Mouse (Mus musculus) cerebellum, postnatal 14 days (tissue): ENCODE data around the gene Fez1.

Experiments
- DNase-seq, 2 experiments: peaks; one replicate each; pipeline ENCODE4 v3.0.0; 2021; ENCODE audit warnings: mixed read lengths in 2 of 2

The Fez1 gene

GRCm38 (mm10) chr9:36821644-36822000, at the start of gene Fez1:
Gene Fez1, plus strand, starts transcription at chr9:36821864.
- DNase-seq: peak; percentile 90 to 92

GRCm38 (mm10) chr9:36783921-36784320, 37.7 kb upstream of the Fez1 start:
- DNase-seq: no peak

DNA sequence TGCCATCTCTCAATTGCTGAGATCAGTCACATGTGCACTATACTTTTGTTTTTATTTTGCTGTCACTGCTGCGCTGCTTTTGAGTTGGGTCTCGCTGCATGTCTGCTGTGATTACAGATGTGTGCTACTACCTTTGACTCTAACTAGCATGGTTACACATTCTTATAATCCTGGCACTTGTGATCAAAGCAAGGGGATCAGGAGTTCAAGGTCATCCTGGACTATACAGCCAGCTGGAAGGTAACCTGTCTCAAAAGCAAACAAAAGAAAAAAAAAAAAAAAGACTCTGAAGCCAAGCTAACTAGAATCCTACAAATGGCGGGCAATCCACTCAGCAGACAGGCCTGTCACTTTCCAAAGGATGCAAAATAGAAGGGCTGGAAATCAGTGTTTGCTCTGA, 29.5 kb upstream of the Fez1 start:
- no peak for DNase-seq

DNA sequence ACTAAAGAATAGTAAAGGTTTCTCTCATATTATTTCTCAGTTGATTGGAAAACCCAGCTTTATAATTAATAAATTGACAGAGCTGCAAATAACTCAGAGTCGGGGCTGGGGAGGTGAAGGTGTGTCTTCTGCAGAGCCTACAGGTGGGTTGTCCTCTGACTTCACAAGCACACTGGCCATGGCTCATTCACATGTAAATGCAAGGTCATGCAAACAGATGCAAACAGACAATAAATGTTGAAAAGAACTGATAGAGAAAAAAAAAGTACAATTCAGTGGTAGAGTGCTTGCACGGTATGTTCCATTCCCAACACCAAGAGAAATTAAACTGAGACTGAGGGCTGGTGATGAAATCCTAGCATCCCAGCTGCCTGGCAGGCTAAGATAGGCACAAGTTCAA, 27.2 kb upstream of the Fez1 start:
- DNase-seq: no peak

DNA sequence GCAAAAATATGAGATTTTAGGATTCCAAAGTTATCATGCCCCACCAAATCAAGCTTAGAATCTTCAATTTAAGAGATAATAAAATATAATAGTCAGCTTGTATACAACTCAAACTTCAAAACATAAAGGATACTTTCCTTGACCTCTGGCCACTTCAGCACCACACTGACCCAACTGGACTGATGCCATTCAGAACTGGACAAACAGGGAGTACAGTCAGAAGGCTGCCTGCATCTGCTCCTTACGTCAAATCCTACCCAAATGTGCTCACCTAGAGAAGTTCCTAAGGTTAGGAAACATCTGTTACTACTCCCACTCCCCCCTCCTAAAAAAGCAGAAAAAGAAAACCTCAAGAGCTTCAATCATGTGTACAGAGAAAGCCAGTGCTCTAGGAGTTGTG, 26.1 kb upstream of the Fez1 start:
- DNase-seq: no peak

- DNase-seq: no peak
These were observed 25.4 kb upstream of the Fez1 start for GRCm38 (mm10) chr9:36796224-36796623.

GRCm38 (mm10) chr9:36796781-36797555, 24.7 kb upstream of the Fez1 start, which contains the start of gene Ei24:
Gene Ei24, minus strand, starts transcription at chr9:36797393.
- DNase-seq: peak; percentile 99

DNA sequence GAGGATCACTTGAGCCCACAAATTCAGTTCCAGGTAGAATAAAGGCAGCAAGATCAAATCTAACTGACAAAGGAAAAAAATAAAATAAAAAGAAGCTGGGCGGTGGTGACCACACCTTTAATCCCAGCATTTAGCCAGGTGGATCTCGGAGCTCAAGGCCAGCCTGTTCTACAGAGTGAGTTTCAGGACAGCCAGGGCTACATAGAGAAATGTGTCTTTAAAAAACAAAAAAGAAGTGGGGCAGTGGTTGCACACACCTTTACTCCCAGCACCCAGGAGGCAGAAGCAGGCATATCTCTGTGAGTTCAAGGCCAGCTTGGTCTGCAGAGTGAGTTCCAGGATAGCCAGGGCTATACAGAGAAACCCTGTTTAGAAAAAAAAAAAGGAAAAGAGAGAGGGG, 19.7 kb upstream of the Fez1 start:
- no peak for DNase-seq

GRCm38 (mm10) chr9:36802951-36803350, 18.7 kb upstream of the Fez1 start:
- no peak for DNase-seq

DNA sequence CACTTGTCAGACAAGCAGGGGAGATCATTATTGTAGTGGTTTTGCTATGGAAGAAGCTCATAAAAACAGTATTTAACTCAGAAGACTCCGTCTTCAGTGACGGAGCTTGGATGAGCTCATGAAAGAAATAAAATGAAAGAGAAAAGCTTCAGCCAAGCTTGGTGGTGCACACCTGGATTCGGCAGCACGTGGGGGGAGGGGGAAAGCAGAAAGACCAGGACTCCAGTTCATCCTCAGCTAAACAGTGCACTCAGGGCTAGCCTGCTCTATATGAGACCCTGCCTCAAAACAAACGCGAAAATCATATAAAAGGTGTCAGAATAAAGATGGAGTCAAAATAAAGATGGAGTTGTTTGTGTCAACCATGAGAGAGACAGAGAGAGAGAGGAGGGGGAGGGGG, 18.3 kb upstream of the Fez1 start:
- no peak for DNase-seq

GRCm38 (mm10) chr9:36803926-36804325, 17.7 kb upstream of the Fez1 start:
- no peak for DNase-seq

DNA sequence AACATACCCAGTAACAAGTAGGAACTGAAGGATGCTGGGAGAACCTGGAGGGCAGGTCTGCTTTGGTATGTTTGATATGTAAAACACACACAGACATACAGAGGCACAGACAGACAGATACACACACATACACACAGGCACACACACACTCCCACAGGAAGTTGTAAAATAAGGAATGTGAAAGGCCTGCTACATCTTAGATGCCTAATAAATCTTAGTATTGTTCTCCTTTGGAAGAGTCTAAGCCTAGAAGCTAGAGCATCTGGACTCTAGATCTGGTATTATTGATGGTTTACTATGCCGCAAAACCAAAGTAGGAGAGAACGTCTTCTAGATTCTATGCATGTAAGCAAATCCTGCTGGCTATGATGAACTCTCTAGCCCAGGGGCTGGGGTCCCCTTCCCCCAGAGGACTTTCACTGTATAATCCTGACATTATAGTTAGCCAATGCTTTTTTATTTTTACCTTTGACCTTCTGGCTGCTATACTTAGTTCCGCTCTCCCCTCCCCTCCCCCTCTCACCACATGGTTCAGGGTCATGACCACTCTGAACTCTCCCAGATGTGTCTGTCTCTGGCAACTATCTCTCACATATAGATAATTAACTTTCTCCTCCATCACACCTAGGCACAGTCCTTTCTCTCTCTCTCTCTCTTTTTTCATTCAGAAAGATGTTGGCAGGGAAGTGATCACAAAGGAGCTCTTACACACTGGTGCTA, 16.2 kb upstream of the Fez1 start:
- no peak for DNase-seq

DNA sequence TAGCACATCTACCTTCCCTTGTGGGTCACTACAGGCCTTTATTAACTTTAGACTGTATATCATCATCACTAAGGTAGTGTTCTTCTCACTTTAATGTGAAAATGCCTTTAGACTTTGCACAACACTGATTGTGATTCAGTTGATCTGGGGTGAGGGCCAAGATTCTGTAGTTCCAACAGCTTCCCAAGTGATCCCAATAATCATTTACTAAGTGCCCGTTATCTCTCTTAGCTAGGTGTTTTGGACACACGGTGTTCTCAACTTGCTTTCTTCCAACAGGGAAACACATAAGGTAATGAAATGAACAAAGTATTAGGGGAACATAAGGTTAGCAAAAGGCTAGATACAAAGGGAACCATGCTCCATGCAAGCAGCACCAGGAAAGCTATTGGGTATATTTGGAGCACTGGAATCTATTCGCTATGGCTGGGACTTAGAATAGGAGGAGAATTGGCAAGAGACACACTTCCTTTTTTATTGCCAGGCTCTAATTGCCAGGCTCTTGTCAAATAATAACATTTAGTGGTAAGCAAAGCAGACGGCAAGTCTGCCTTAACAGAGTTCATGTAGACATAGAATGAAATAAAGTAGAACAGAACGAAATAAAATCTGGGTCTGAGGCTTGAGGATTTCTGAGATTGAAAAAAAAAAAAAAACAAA, 13.4 kb upstream of the Fez1 start:
- no peak for DNase-seq

DNA sequence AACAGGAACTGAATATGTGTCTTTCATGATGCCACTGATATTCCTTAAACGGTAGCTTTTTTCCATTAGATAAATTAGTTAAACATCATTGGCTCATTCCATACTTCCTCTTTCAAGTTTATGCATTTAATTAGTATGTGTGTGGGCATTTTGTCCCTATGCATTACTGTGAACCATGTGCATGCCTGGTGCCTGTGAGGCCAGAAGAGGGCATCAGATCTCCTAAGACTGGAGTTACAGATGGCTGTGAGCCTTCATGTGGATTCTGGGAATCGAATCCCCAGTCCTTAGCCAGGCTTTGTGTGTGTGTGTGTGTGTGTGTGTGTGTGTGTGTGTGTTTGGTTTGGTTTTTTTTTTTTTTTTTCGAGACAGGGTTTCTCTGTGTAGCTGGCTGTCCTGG, 7.2 kb upstream of the Fez1 start:
- DNase-seq: peak in 1 of 2 experiments; percentile 44

DNA sequence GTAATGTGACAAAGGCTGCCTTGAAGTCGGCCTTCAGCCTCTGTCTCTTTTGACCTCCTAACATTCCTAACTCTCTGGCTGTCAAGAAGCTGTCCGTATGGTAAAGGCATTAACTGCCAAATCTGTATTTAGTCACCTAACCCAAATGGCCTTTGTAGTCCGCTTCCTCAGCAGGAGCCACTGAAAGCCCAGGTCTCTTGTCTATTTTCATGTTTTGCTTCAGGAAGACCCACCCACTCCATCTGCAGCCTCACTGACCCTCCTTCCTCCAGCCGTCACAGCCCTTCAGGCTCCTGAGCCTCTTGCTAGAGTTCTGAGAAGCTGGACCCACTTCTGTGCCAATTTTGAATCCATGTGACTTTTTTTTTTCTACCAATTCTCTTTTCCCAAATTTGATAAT, 2.8 kb upstream of the Fez1 start:
- DNase-seq: no peak

DNA sequence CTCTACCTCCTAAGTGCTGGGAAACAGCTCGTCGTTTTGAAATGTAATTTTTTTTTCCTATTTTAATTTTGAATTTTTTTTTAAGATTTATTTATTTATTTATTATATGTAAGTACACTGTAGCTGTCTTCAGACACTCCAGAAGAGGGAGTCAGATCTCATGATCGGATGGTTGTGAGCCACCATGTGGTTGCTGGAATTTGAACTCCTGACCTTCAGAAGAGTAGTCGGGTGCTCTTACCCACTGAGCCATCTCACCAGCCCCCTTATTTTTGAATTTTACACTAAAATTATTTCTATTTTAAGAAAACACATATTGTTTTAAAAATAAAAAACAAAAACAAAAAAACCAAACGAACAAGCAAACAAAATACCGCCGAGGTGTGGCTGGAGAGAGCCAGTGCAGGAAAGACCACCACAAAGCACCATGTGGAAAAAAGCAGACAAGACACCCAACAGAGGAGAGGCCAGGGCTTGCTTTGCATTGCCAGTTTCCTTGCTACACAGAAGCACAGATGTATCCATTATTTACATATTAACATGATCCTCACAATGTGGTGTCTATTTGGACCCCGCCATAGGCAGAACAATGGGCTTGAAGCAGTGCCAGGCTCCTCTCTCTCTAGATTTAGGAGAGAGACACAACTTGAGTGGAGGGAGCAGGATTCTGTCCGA, 558 bp upstream of the Fez1 start:
- peak in 1 of 2 experiments; percentile 65 for DNase-seq

GRCm38 (mm10) chr9:36822024-36822423, 360 bp downstream of the Fez1 start:
- no peak for DNase-seq

- DNase-seq: no peak
These were observed 5.1 kb downstream of the Fez1 start for GRCm38 (mm10) chr9:36826612-36827363.

DNA sequence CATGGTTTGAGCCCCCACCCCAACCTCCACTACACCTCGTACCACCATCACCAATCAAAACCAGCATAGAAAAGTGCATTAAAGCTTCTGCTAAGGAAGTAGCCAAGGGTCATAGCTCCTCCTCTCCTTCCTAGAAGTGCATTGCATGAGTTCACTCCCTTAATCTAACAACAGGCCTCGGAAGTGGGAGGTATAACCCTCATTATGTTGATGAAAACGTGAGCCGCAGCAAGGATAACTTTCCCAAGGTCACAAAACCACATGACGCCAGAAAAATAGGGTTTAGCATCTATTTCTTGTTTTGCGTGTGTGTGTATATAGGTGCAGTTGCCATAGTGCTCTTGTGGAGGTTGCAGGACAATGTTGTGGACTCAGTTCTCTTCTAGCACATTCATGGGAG, 9.7 kb downstream of the Fez1 start:
- DNase-seq: no peak

- DNase-seq: peak; percentile 95 to 97
These were observed 10.9 kb downstream of the Fez1 start for GRCm38 (mm10) chr9:36832529-36832928.

DNA sequence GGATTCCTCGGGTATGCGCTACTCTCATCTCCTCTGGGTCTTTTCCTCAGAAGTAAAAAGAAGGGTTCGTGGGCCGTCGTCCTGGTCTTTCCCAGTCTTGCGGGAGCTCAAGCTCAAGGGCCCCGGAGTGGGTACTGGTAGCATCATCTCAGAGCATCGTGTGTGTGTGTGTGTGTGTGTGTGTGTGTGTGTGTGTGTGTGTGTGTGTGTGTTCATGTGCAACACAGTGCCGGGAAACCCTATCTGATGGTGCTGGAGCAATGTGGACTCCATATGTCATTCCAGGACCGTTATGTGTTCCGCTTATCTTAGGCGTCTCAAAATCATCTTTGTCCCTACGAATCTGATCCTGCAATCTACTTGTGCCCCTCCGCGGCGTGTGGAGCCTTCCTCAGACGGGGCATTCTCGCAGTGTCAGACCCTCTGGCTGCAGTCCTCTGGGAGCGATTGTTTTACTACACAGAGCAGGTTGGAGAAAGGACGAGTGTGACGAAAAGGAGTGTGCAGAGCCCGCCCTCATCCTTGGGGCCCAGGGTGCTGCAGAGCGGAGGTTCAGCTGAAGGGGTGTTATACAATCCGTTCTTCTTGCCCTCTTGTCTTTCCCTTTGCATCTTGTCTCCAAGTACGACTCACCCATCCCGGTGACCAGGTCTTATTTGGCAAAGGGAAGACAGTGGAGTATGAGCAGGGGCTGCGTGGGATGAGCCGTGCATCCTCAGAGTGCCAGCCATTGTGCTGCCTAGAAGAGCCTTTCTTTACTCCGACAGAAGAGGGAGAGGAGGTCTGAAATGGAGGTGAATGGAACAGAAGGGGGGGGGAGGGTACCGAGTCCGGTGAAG, 11.6 kb downstream of the Fez1 start:
- peak; percentile 73 to 77 for DNase-seq

GRCm38 (mm10) chr9:36833914-36834313, 12.2 kb downstream of the Fez1 start:
- DNase-seq: peak; percentile 71 to 72
